Mouse (Mus musculus) c-Kit-positive CD71-negative TER-119-negative erythroid progenitor cells, embryonic 14.5 days (primary cell): ENCODE data around the gene Herc4.

Experiments
- DNase-seq: peaks from one replicate; pipeline ENCODE4 v3.0.0-alpha.2; 2013; ENCODE audit warnings: low read depth

Herc4 gene

DNA sequence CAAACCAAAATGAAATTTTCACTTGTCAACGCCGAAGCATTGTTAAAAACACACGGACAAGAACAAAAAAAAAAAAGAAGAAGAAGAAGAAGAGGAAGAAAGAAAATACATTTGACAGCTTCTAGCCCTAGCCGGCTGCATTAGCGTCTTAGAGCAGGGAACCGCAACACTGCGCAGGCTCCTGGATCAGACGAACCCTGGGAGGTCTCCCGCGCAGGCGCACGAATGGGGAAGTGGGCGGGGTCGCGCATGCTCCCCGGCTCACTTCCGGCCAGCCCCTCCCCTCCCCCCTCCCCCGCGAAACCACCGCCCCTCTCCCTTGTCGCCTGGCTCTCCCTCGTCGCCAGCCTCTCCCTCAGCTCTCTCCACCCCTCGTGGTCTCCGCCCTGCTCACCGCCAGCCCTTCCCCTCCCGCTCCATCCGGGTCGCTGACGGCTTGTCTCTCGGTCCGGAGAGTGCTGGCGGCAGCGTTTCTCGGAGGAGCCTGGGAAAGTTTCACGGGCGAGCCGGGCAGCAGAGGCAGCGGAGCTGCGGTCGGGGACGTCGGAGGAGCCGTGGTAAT, at the start of gene Herc4:
Herc4 (plus strand) TSS at position 318 of the 562 bp plus-strand sequence.
- peak; percentile 83 for DNase-seq

DNA sequence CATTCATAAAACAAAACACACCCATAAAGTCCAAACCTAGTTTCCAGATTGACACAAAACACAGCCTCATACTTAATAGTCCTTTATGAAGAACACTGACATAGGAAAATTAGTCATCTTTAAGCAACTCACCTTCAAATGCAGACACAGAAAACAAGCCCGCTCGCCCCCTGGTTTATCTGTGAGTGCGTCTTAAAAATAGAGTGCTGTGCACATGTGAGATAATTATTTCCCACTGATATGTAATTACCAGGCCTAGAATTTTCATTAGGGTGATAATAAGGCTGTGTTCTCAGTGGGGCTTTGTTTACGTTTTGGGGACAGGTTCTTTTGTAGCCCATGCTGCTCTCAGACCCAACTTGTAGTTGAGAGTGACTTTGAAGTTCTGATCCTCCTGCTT, 44.6 kb upstream of the Herc4 start:
- no peak for DNase-seq

DNA sequence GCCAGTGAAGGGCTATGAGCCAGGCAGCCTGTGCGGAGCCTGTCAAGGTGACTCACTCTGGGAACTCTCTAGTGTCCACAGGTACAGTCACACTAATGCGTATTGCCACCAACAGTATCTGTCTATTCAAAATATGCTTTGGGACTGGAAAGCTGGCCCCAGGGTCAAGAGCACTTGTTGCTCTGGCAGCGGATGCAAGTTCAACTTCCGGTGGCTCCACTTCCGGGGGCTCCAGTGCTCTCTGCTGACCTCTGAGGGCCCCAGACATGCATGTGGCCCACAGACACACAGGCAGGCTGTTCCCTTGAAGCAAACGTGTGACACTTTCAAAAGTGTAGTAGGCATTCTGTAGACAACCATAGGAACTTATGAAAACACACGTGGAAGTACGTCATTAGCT, 42.1 kb upstream of the Herc4 start:
- no peak for DNase-seq

DNA sequence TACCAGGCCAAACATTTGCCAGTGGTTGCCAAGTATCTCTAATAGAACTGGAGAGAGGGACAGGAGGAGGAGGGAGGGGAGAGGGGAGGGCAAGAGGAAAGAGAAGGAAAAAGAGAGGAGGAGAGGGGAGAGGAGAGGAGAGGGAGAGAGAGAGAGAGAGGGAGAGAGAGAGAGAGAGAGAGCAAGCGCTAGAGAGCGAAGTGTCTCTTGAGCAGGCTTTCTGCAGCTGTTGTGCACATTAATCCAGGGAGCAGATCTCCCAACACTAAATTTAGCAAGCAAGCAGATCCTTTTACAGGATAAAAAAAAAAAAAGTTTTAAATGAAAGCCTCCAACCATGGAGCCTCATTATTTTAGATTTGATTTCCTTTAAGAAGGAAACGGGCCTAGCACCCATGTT, 40.6 kb upstream of the Herc4 start:
- no peak for DNase-seq

DNA sequence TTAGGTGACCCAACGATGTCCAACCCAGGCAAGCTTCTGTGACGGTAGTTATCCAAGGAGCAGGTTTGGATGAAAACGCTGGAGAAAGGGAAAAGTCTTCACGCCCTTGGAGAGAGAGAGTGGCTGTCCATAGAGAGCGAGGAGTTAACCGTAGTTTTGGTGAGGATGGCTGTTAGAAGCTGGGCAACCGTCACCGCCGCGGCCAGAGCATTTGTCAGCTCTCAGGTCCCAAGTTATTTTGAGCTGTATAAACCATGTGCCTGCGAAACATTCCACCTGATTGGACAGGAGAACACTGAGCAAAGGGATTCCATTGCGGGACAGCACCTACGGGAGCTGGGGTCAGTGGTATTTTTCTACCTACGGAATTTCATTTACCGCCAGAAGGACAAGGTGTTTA, 39.9 kb upstream of the Herc4 start, which contains the start of gene Mypn:
Mypn (minus strand) TSS at position 225 of the 400 bp plus-strand sequence.
- DNase-seq = no peak

DNA sequence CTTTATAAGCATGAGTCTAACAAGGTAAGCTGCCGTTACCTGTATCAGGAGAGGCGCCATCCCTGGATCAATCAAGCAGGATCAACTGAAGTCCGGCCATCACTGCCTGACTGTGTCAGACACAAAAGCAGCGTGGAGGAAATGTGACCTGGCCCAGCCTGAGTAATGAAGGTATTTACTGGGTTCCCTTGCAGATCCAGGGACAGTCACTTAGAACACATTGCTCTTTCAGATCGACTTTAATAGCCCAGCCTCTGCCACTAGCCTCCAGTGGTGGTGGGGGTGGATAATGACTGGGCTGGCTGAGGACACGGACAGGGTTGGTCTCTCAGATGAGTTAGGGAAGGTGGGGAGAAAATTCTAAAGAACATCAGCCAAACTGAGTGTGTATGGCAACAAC, 34.7 kb upstream of the Herc4 start:
- no peak for DNase-seq

DNA sequence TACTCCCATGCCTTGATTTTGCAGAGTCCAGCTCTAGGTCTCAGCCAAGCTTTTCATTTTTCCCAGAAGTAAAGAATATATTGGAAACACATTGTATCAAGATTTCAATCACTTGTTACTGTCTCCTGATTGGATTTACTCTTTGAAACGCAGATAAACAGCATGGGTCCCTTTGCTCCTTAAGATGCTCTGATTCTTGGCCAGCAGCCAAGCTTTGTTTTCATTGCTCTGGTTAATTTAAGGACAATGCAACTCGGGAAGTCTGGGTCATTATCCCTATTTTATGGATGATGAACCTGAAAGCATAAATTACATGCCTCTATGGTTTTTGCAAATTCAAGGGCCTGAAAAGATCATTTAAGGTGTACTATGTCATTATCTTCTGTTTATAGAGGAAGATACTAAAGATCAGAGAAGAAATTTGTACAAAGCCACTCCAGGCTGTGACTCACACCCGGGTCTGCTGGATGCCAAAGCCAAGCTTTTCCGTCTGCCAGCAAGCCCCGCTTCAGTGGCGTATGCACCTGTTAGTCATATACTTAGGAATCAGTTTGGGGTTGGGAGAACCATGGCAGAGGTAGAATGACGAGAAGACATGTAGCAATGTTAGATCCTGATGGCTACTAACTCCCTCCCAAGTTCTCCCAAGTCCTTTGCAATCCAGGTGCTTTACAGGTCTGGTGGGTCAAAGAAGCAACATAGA, 22.4 kb upstream of the Herc4 start:
- DNase-seq = no peak

DNA sequence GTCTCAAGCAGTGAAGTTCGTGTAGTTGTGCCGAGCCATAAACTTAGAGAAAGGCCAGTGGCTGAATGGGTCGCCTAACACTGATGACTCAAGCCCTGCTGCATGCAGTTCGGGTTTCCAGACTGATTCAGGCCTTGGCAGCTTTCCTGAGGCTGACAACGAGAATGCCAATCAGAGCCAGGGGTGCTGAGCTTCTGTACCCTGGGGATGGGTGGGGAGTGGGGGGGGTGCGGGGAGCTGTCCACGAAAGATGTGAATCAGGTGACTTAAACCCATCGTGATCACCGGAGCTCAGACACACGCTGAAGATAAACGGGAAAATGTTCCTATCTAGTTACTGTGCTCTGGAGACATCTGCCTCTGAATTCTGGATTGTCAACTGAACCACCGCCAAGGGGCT, 19.3 kb upstream of the Herc4 start:
- DNase-seq = no peak

DNA sequence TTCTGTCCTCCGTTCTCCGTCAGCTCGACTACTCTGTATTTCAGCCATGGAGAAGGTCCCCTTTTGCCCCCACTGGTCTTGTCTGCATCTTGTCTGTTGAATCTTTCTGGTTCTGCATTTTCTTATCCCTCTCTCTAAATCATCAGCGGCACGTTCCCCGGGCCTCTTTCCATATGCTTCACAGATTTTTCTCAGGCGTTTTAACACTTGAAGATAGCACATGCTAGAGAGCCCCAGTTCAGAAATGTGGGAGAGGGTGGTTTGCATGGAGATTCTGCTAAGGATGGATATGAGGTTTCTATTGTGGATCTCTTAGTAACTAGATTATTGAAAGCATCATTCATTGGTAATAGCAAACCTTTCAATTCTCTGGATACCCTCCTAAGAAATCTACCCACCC, 13.3 kb upstream of the Herc4 start:
- no peak for DNase-seq

DNA sequence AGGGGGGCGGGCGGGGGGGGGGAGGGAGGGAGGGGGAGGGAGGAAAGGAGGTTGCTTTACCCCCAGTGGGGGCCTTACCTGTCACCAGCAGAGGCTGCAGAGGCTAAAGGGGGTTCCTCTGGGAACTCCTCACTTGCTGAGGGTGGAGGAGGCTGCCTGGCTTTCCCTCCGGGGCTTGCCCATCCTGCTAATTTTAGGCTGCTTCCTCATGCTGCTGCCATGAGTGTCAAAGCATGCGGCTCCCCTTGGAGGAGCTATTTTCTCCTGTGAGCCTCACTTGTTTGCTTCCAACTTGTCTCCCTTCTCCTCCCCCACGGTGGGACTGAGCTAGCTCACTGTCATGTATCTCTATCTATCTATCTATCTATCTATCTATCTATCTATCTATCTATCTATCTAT, 12.8 kb upstream of the Herc4 start:
- no peak for DNase-seq

DNA sequence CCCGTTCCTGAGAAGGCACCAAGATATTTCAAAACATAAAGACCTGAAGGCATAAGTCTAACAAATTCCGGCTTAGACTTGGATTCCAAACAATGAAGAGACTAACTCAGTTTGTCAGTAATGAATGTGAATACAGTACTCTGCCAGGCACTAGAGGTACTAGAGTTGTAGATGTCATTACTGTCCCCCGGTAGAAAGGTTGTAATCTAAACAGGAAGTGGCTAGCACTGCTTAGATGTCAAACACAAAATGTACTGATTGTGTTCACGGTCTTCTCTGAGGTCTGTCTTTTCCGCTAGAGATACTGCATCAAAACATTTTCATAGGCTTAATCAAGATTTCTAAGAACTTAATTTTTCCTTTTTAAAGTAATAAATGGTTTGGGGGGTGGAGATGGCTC, 12.0 kb upstream of the Herc4 start:
- DNase-seq = no peak

DNA sequence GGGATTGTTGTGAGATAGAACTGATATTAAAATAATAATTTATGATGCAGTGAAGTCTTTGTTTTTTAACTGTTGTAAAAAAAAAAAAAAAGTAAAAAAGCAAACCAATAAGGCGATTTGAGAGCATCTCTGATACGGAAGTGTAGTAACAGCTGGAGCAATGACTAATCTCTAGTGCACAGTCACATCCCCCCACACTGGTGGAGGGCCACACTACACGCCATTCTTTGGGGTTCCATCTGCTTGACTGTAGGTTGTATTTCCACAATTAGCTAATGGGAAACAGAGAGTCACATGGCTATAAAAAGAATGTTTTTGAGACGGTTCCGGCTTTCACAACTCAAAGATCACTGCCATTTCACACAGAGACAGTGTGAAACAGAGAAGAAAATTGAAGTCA, 9.5 kb upstream of the Herc4 start:
- no peak for DNase-seq

DNA sequence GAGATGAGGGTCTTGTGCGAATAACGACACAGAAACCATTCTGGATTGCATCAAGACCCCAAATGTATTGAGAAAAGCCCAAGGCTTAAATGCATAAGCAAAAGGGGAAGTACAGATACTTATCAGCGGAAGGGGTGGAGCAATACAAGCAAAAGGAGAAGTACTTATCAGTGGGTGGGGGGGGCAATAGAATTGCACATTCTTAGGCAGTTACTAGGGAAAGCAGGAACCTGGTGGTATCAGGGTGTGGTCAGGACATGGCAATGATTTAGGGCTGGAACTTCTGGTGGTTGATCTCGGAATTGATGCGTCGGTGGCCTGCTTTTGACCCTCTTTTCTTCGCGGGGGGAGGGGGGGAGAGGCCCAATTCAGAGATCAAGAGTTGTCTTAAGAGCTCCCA, 7.7 kb upstream of the Herc4 start:
- DNase-seq = no peak

DNA sequence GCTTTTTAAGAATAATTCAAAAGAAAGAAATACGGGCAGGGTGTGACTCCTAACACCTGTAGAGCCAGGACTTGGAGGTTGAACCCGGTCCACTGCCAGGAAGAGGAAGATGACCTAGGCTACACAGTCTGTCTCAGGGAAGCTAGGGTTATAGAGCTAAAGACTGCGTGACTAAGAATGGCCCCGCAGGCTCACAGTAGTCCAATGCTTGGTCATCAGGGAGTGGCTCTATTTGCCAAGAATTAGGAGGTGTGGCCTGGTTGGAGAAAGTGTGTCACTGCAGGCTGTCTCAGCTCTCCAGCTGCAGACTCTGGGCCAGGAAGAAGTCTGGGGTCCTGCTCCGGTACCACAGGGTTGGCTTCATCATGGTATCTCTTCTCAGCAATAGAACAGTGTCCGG, 6.9 kb upstream of the Herc4 start:
- no peak for DNase-seq

DNA sequence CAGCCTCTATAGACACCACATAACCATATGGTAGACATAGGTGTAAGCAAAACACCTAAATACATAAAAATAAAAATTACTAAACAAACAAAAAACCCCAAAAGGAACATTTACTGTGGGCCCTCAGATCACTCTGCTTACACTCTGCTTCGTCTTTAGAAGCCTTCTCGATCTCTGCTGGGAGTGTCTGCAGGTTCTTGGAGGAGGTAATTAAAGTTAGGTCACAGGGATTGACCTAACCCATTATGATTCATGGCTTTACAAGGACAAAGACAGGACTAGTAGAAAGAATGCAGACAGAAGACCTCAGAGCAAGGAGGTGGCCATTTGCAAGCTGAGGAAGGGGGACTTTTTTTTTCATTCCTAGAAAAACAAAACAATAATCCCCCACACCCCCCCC, 6.4 kb upstream of the Herc4 start:
- no peak for DNase-seq

DNA sequence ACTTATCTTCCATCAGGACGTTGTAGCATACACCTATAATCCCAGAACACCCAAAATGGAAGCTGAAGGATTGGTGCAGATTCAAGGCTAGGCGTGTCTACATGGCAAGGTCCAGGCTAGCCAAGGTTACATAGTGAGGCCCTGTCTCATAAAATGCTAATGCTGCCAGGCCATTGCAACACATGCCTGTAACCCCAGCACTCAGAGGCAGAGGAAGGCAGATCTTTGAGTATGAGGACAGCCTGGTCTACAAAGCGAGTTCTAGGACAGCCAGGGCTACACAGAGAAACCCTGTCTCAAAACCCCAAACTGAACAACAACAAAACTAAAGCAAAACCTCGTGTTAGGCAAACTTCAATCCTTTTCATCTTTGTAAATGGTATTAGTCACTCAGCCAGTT, 5.5 kb upstream of the Herc4 start:
- DNase-seq = no peak

DNA sequence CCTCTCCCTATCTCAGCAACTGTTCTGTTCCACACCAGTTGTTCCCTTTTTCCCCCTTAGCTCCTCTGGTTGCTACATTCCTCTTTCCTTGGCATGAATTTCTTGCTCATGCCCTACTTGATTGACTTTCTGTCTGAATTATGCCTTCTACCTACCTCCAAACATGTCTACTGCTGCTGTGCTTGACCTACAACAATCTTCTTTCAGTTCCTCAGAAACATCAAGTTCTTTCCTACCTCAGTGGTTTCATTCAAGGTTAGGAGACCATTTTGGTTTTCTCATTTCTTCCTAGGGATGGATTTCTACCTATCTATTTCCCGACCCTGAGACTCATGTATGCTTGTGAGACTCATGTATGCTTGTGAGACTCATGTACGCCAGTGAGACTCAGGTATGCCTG, 3.8 kb upstream of the Herc4 start:
- no peak for DNase-seq

DNA sequence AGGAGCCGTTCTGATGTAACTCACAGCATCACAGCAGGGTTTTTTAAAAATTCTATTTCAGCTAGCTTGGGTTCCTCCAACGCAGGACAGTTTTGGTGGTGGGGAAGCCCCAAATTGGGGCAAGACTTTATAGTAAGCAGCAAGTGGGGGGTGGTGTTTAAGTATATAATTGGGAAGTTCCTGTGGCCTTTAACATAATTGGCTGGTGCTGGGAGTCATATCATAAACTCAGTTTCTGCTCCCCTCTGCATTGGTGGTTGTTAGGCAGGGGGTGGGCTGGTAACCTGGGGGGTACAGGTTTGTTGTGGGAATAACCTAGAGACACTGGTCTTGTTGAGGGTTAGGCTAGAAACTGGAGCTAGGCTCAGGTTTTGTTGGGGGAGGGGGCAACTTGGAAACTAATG, 2.7 kb upstream of the Herc4 start:
- no peak for DNase-seq

DNA sequence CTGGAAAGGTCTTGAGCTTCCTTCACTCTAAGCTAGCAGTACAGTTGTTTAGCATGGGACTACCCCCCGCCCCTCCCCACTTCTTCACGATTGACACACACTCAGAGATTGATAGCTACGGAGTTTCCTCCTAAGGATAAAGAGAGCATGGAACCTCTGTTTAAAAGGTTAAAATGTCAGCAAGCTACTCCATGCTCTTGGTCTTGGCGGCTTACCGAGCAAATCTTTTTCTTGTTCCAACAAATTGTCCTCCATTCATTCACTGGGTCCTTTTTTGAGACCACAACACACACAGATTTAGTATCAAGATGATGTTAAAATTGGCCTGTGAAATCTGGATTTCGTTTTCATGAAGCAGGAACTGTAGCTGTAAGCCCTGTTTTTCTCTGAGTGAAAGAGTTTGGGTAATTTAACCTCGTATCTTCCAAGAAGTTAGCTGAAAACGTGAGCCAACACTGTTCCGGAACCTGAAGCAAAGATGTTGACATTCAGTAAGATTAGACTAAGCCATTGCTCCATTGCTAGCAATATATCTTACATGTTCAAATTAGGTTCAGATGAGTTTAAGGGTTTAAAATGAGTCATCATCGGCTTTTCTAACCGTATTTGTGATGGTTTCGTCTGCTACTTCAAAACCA, 693 bp upstream of the Herc4 start:
- no peak for DNase-seq

DNA sequence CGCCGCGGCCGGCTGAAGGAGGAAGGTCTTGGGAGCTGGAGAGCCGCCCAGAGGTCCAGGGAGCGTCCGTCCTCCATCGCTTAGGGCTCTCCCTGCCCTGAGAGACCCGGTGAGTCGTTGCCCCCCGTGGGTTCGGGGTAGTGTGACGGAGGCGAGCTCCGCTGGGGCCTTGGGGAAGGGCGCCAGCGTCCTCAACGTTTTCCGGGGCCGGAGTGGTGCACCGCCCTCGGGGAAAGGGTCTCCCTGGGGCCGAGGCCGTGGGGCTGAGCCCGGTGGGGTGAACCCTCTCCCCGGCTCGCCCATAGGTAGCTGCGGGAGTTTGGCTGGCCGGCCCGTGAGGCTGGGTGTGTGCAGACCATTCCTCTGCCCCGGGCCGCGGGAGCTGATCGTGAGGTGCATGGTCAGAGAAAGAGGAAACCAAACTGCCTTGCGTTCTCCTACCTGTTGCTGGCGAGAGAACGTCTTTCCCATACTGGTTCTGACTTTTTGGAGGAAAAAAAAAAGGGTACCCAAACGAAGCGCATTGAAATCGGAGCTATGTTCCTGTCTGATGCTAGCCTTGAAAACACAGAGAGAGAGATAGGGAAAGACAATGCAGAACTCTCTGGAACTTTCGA, 553 bp downstream of the Herc4 start:
- DNase-seq = no peak

DNA sequence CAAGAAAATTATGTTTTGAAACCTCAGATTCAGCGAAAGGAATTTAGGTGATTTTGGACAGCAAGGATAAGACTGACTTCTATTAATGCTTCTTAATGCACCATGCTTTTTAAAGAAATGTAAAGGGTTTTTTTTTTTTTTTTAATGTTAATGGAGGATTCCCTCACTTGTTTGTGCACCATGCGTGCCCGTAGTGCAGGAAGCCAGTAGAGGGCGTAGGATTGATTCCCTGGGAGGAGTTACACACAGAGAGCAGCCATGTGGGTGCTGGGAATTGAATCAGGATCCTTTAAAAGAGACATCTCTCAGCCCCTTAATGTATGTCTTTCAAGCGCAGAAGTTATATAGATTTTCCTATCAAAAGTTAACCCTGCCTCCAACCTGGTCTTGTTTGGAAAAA, 1.1 kb downstream of the Herc4 start:
- no peak for DNase-seq

DNA sequence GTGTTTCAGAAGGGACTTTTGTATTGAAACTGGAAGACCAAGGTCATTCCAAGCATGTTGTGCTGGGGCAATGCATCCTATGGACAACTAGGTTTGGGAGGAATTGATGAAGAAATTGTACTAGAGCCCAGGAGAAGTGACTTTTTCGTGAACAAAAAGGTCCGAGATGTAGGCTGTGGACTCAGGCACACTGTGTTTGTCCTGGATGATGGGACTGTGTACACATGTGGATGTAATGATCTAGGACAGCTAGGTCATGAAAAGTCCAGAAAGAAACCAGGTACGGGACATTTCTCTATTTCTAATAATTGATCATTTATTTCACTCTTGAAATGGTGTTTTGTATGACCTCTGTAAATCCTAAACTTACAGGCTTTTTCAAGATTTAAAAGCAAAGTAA, 2.2 kb downstream of the Herc4 start:
- no peak for DNase-seq

DNA sequence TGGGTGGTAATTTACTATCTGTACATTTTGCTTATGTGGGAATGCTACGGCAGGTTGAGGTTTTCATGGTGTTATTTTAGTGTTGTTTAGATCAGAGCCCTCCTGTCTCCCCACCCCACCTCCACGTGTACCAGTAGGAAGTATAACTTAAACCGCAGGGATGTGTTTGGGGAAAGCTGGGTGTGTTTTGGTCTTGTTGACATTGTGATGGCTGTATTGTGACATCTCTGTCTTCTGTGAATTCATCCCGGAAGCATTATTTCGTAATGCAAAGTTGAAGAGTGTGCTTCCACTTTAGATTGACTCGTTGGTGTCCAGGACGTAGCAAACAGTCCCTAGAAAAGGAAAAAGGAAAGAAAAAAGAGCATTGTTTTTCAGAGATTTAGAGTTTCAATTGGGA, 3.8 kb downstream of the Herc4 start:
- no peak for DNase-seq
